Mouse (Mus musculus) spleen, adult 12 weeks (tissue): ENCODE data around the gene Slc25a36.
A peak's percentile ranks its signal among the peaks of the same experiment; 100 is the strongest.

ENCODE experiments used
- DNase-seq: peaks from one replicate; pipeline ENCODE4 v3.0.0; 2022; ENCODE audit warnings: low spot score

Gene Slc25a36

GRCm38 (mm10) chr9:97110571-97111390 is at the start of gene Slc25a36:
Slc25a36 (minus strand) TSS chr9:97111157.
- DNase-seq: peak; percentile 85

- no peak for DNase-seq
Measured at GRCm38 (mm10) chr9:97158412-97158811, 47.5 kb upstream of the Slc25a36 start.

GRCm38 (mm10) chr9:97155981-97156380 is 45.0 kb upstream of the Slc25a36 start:
- DNase-seq: no peak

GRCm38 (mm10) chr9:97154956-97155355 is 44.0 kb upstream of the Slc25a36 start:
- DNase-seq: no peak

- DNase-seq: no peak
Measured at GRCm38 (mm10) chr9:97153006-97153405, 42.0 kb upstream of the Slc25a36 start.

GRCm38 (mm10) chr9:97147270-97147669 is 36.3 kb upstream of the Slc25a36 start:
- no peak for DNase-seq

GRCm38 (mm10) chr9:97145351-97145750 is 34.4 kb upstream of the Slc25a36 start:
- no peak for DNase-seq

GRCm38 (mm10) chr9:97143416-97143815 is 32.5 kb upstream of the Slc25a36 start:
- DNase-seq: no peak

- DNase-seq: no peak
Measured at GRCm38 (mm10) chr9:97142558-97142957, 31.6 kb upstream of the Slc25a36 start.

- no peak for DNase-seq
Measured at GRCm38 (mm10) chr9:97141723-97142122, 30.8 kb upstream of the Slc25a36 start.

- no peak for DNase-seq
Measured at GRCm38 (mm10) chr9:97140145-97140932, 29.4 kb upstream of the Slc25a36 start.

GRCm38 (mm10) chr9:97137678-97138077 is 26.7 kb upstream of the Slc25a36 start:
- no peak for DNase-seq

GRCm38 (mm10) chr9:97137116-97137515 is 26.2 kb upstream of the Slc25a36 start:
- DNase-seq: no peak

GRCm38 (mm10) chr9:97135866-97136265 is 24.9 kb upstream of the Slc25a36 start:
- DNase-seq: no peak

GRCm38 (mm10) chr9:97133178-97133577 is 22.2 kb upstream of the Slc25a36 start:
- DNase-seq: no peak

- no peak for DNase-seq
Measured at GRCm38 (mm10) chr9:97130001-97130400, 19.0 kb upstream of the Slc25a36 start.

- DNase-seq: no peak
Measured at GRCm38 (mm10) chr9:97123934-97124692, 13.2 kb upstream of the Slc25a36 start.

- DNase-seq: no peak
Measured at GRCm38 (mm10) chr9:97121432-97121831, 10.5 kb upstream of the Slc25a36 start.

- no peak for DNase-seq
Measured at GRCm38 (mm10) chr9:97114271-97114670, 3.3 kb upstream of the Slc25a36 start.

- DNase-seq: no peak
Measured at GRCm38 (mm10) chr9:97113555-97113929, 2.6 kb upstream of the Slc25a36 start.

GRCm38 (mm10) chr9:97112797-97113554 is 2.0 kb upstream of the Slc25a36 start:
- no peak for DNase-seq

GRCm38 (mm10) chr9:97112238-97112637 is 1.3 kb upstream of the Slc25a36 start:
- DNase-seq: no peak
